In genomic region chr11:33203383-33204328, GRCm38 (mm10) we compare ENCODE assay signal across 8 mouse cellular contexts. TPM values are rescaled to one million over a fixed set of nuclear protein-coding genes. Genes with fewer than 3 reads are reported as not detected.
DNase-seq lines count a peak whose midpoint lies in the region; ATAC-seq lines count a peak whose summit lies in the region.
"Had no signal": no experiment of that assay in that cellular context is flagged by ENCODE, and none has a peak within 500 bp of the region (broad histone marks: within the 10 kb centered on the region; RNA-seq: fewer than 3 reads in every experiment).

Gene Tlx3 (minus strand): TSS chr11:33203589.

- no peaks in the 10 kb centered on the region for H3K9me3 ChIP-seq in forebrain, embryonic 16.5 days (ENCODE audit: control insufficient read depth, low read length)
- no peaks in the 10 kb centered on the region for H3K9me3 ChIP-seq in neural tube, embryonic 11.5 days (ENCODE audit: control insufficient read depth, low read length)

- H3K4me2 ChIP-seq in forebrain, embryonic 16.5 days (ENCODE audit: low read length): peak within 1 kb of the TSS; percentile 52
- H3K4me2 ChIP-seq in neural tube, embryonic 11.5 days (ENCODE audit: low read depth): peak within 1 kb of the TSS; percentile 49

- peaks cover 70% of the 10 kb centered on the region for H3K27me3 ChIP-seq in forebrain, embryonic 16.5 days (replicated peaks; ENCODE audit: control insufficient read depth, insufficient read depth, low read length)
- peaks cover 87% of the 10 kb centered on the region for H3K27me3 ChIP-seq in neural tube, embryonic 11.5 days (ENCODE audit: control insufficient read depth, insufficient read depth, low read length)

- WGBS in forebrain, embryonic 16.5 days: under 1% methylated on average over 81 of the region's 81 CpGs
- under 1% methylated on average over 77 of the region's 81 CpGs for WGBS in neural tube, embryonic 11.5 days

- H3K4me1 ChIP-seq in forebrain, embryonic 16.5 days (replicated peaks; ENCODE audit: control insufficient read depth, insufficient read depth, low read length): peaks cover 31% of the 10 kb centered on the region
- peaks cover 27% of the 10 kb centered on the region for H3K4me1 ChIP-seq in neural tube, embryonic 11.5 days (ENCODE audit: control insufficient read depth, insufficient read depth, low read length)

- no peak within 1 kb of the TSS for H3K9ac ChIP-seq in forebrain, embryonic 16.5 days (replicated peaks; ENCODE audit: low read depth, low read length)
- peak within 1 kb of the TSS; percentile 44 for H3K9ac ChIP-seq in neural tube, embryonic 11.5 days (ENCODE audit: low read length)

- ATAC-seq in forebrain, embryonic 16.5 days: peak; percentile 57
- ATAC-seq in neural tube, embryonic 11.5 days (ENCODE audit: insufficient read depth, low FRiP score, low TSS enrichment): peak; percentile 73
- no peak for ATAC-seq in CD4-positive, CD25-positive, alpha-beta regulatory T cell, adult 4 months

- peak; percentile 56 for DNase-seq in right cerebral cortex, postnatal 25 days
- no peak for DNase-seq in right cerebral cortex, postnatal 14 days
- peak; percentile 93 for DNase-seq in cerebellum, adult 9-10 months
- DNase-seq in kidney, postnatal 10 days: peak; percentile 28
- DNase-seq in neural tube, embryonic 11.5 days (ENCODE audit: low spot score): peak; percentile 80

- H3K27ac ChIP-seq in forebrain, embryonic 16.5 days (ENCODE audit: low read length): no peak within 1 kb of the TSS
- H3K27ac ChIP-seq in neural tube, embryonic 11.5 days (ENCODE audit: low read depth, low read length): peak within 1 kb of the TSS; percentile 46; the same call in 1 of the 2 replicates

- peak within 1 kb of the TSS; percentile 33 for H3K4me3 ChIP-seq in forebrain, embryonic 16.5 days (replicated peaks; ENCODE audit: low read length)
- H3K4me3 ChIP-seq in neural tube, embryonic 11.5 days (ENCODE audit: low read depth, low read length): peak within 1 kb of the TSS; percentile 43

- no peaks in the 10 kb centered on the region for H3K36me3 ChIP-seq in forebrain, embryonic 16.5 days (ENCODE audit: control insufficient read depth, insufficient read depth)
- H3K36me3 ChIP-seq in neural tube, embryonic 11.5 days (ENCODE audit: control insufficient read depth, insufficient read depth, low read length): no peaks in the 10 kb centered on the region

RNA-seq across cellular contexts. Expression of gene Tlx3, which starts in this region (rescaled TPM):
- polyA plus RNA-seq in forebrain, embryonic 16.5 days (2015; fragmentation: Nextera tagmentation; extraction: Ambion mirVana): not detected in 2 replicates
- 22.4 and 28.5 TPM in 2 replicates for polyA plus RNA-seq in neural tube, embryonic 11.5 days (2014; fragmentation: Nextera tagmentation; extraction: Ambion mirVana)
- not detected for polyA plus RNA-seq in CD4-positive, CD25-positive, alpha-beta regulatory T cell, adult 4 months (2017; shearing (Covaris generic))
- polyA plus RNA-seq: large intestine, adult 2 months had no signal

Comparison
In these comparisons a context has a peak if more than half of its experiments do, and no peak if none do; other contexts are left out.
1. RNA of gene Tlx3 (polyA plus RNA-seq): 22.4 to 28.5 TPM in neural tube, embryonic 11.5 days; not detected in forebrain, embryonic 16.5 days and not detected in CD4-positive, CD25-positive, alpha-beta regulatory T cell, adult 4 months; every median in the first group is over 10 times any median in the second.
2. Peak in ATAC-seq, H3K4me3 ChIP-seq and H3K4me2 ChIP-seq in forebrain, embryonic 16.5 days; RNA of the gene not detected or under 1 TPM.